Mouse (Mus musculus): ENCODE results near the gene Sdhaf1. TPM values are rescaled to one million over a fixed set of nuclear protein-coding genes. Genes with fewer than 3 reads are reported as not detected.

Sdhaf1 gene
- 15.7 and 16.6 TPM in 2 replicates for polyA plus RNA-seq (2015; fragmentation: Nextera tagmentation; extraction: Ambion mirVana)

DNA sequence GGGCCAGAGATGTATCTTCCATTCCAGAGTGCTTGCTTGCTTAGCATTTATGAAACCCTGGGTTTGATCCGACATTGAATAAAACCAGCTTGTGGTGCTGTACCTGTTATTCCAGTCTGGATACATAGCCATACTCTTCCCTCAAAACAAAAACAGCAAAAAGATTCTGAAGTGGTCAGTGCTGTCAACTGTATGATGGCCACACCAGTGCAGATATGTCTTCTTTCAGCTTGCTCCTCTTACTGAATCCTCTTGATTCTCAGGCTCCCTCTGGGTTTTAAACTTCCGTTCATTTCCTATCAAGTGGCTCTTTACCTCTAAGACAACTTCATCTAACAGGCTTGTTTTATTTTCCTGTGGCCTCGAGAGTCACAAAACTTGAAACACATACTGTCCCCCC lies at the start of gene Sdhaf1:
Sdhaf1 (minus strand) TSS at position 101 of the 400 bp plus-strand sequence.

DNA sequence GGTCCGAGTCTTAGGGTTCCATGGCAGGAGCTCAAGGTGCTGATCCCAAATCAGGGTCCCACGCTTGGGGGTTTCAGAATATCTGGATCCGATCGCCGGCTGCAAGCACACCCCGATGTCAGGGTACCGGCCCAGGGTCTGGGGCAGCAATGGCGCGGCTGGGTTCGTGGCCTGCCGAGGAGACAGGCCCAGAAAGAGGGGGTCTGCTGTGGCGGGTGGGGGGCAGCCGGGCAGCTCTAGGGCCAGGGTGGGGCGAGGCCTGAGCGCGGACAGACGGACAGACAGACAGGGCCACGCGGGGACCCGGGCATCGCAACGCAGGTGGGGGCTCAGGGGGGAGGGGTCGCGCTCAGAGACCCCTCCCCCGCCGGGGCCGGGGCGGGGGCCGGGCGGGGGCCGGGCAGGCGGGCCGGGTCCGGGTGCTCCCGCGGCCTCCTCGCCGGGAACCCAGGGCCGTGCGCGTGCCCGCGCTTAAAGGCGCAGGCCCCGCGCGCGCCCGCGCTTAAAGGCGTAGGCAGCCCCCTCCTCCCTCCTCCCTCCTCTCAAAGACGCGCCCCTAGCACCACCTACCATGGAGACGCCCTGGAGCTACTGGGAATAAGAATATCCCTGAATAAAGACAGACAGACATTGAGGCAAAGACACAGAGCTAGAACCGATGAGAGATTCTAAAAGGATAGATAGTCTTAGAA lies 39.1 kb upstream of the Sdhaf1 start, which contains the start of gene Lrfn3:
Lrfn3 (minus strand) TSS at position 121 of the 692 bp plus-strand sequence.

DNA sequence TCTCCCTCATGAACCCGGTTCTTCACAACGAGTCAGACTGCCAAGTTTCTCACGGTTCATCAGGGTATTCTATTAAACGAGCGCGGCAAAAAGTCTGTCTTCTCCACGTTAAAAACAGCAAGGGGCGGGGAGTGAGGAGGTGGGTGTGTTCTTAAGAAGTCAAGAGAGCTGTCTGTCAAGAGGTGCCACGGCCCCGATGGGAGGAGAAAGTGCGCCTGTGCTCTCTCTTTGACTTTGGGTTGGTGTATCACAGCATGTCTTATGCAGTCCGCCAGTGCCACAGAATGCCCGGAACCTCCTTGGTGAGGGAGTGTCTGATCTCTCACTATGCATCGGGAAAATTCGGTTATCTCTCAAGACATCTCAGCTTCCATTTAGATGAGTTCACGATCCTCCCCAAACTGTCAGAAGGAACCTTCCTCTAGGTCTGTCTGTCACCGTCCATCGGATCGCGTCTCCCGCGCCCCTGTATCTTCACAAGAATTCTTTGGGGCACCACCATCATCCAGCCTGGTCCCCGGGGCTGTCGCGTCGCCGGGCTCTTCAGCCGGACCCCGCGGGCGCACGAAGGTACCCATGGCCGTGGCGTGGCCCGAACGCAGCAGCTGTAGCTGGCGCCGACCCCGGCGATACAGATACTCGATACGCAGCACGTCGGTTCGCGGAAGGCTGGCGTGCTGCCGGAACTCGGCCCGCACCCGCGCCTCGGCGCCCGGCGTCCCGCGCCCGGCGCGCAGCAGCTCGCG lies 2.0 kb downstream of the Sdhaf1 start, which contains the start of gene E130208F15Rik:
E130208F15Rik (plus strand) TSS at position 202 of the 746 bp plus-strand sequence.

DNA sequence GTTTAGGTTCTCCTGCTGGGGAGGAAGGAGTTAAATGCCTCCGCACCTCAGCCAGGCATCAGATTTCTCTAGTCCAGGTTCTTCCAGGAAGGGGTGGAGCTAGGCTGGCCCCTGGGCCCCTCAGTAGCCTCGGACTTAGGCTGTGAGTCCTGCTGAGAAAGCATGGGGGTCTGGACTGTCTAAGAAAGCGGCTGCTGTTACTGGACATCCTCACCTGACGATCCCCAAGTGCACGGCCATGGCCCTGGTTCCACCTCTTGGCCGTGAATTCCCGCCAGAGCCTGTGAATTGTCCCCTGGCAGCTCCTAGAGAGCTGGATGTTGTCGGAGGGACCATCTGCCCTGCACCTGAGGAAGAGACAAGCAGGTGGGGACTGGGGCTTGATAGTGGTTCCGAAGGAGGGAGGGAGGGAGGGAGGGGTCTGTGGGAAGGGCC lies 9.0 kb downstream of the Sdhaf1 start, which contains the start of gene Syne4:
Syne4 (plus strand) TSS at position 87 of the 435 bp plus-strand sequence.

DNA sequence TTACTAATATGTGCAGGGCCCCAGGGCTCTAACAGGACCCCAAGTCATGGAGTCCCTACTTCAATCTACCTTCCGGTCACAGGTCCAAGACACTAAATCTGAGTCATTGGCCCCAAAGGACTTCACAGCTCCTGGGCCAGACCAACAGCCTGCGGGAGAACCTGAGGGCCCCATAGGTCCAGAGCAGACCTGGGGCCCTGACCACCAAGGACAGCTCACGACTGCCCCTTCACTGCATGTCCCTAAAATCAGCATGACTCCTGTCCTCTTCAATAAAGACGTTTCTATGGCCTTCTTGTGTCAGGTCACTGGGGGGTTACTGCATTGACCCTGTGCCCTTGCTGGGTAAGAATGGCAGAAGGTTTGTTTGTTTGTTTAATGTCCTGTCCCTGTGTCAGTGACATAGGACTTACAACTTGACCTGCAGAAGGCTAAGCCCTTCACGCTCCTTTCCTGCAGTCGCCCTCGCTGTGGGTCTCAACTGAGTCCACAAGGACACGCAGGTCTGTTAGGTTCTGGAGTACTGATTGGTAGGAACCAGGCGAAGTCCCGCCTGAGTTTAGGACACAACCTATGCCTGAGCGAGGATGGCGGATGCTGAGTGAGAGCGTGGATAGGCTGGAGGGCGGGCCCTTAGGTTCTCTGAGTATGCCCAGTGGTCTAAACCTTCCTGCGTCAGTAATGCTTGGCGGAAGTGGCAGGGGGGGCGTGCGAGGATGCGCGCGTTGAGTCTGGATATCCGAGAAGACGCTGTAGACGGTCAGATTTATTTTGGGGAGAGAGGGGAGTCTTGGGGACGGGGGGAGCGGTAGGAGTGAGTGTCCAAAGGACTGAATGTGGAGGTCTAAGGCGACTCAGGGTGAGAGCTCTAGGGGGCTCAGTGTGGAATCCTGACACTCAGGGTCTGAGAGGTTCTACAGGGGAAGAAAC lies 15.4 kb downstream of the Sdhaf1 start, which contains the start of gene Alkbh6:
Alkbh6 (plus strand) TSS at position 642 of the 930 bp plus-strand sequence.

DNA sequence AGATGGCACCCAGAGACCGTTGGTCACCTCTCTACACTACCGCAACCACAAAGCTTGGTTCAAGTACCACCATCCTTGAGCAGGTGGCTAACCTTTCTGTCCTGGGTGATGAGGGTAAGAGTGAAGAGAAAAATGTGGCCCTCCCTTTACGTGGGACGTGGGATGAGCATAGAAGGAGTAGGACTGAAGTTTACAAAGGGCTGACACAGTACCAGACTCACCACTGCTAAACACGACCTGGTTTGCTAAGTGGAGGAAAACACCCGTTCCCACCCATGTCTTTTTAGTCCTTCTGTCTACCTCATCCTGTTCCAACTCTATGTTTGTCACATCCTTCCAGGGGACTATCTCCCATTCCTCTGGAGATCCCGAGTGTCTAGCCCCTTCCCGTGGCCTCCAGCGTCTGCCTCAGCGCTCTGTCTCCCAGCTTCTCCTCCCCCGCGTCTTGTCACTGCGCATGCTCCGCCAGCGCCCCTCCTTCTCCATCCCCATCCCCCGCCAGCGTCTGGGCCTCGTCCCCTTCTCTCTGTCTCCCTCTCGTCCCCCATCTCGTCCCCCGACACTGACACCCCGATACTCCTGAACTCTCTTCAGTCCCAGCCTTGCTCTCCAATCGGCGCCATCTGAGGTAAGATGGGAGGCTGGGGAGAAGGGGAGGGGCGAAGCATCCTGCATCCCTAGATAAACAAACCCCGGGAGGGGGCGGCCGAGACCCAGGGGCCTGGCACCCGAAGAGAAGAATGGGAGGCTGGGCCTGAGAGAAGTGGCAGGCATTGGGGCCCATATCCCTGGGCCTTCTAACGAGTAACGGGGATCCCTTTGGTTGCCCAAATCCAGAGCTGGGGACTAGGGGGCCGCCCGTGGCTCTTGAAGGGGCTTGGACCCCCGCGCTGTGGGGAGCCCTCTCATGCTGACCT lies 32.2 kb downstream of the Sdhaf1 start, which contains the start of gene Clip3:
Clip3 (plus strand) TSS at position 514 of the 917 bp plus-strand sequence.

DNA sequence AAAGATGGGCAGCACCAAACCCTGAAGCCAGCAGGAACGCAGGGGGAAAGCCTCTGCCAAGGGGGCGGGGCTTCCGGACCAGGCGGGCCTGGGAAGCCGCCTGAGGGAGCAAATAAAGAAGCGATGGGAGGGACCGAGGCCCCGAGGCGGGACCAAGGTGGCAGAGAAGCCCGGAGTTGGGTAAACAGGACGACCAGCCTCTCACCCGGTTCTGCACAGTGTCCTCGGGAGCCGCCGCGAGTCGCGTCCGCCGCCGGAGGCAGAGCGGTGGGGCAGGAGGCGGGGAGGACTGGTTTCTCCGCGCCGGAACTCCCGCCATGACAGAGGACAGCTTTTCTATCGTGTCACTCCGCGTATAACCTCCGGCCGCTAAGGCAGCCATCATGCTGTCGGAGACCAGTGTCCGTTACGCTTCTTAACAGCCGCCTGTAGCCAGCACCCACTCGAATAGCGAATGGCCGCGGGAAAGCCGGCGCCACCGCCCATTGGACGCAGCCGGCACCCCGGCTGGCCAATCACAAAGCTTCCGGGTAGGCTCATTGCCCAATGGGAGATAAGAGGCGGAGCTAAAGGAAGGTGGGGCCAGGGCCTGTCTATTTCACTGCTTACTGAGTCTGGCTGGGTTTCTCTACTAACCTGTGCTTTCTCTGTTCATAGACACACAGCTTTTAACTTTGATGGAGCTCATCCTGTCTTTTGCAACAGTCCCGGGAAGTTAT lies 43.6 kb downstream of the Sdhaf1 start, which contains the start of the genes Thap8 and Wdr62:
Thap8 (plus strand) TSS at position 144 of the 719 bp plus-strand sequence.
Wdr62 (minus strand) TSS at position 469 of the 719 bp plus-strand sequence.

Other genes starting within 250 kb of the Sdhaf1 start
- gene Gm26920, start 233.5 kb downstream of the Sdhaf1 start, polyA plus RNA-seq (2015; fragmentation: Nextera tagmentation; extraction: Ambion mirVana): not detected in 2 replicates
- 2.9 and 3.6 TPM in 2 replicates for gene Zfp566, start 233.4 kb downstream of the Sdhaf1 start, polyA plus RNA-seq (2015; fragmentation: Nextera tagmentation; extraction: Ambion mirVana)
- 44.4 and 53.0 TPM in 2 replicates for gene Zfp260, start 229.1 kb downstream of the Sdhaf1 start, polyA plus RNA-seq (2015; fragmentation: Nextera tagmentation; extraction: Ambion mirVana)
- 4.2 and 4.5 TPM in 2 replicates for gene Zfp382, start 202.0 kb downstream of the Sdhaf1 start, polyA plus RNA-seq (2015; fragmentation: Nextera tagmentation; extraction: Ambion mirVana)
- gene Zfp146, start 154.1 kb downstream of the Sdhaf1 start, polyA plus RNA-seq (2015; fragmentation: Nextera tagmentation; extraction: Ambion mirVana): 5.7 and 6.8 TPM in 2 replicates
- gene Cox7a1, start 139.8 kb downstream of the Sdhaf1 start, polyA plus RNA-seq (2015; fragmentation: Nextera tagmentation; extraction: Ambion mirVana): 21.7 and 23.2 TPM in 2 replicates
- 152 and 156 TPM in 2 replicates for gene Capns1, start 125.1 kb downstream of the Sdhaf1 start, polyA plus RNA-seq (2015; fragmentation: Nextera tagmentation; extraction: Ambion mirVana)
- 74.1 and 98.9 TPM in 2 replicates for gene Polr2i, start 91.9 kb downstream of the Sdhaf1 start, polyA plus RNA-seq (2015; fragmentation: Nextera tagmentation; extraction: Ambion mirVana)
- 151 and 152 TPM in 2 replicates for gene Tbcb, start 91.6 kb downstream of the Sdhaf1 start, polyA plus RNA-seq (2015; fragmentation: Nextera tagmentation; extraction: Ambion mirVana)
- gene Ovol3, start 88.2 kb downstream of the Sdhaf1 start, polyA plus RNA-seq (2015; fragmentation: Nextera tagmentation; extraction: Ambion mirVana): not detected in 2 replicates
- 0.35 and 0.42 TPM in 2 replicates for gene Thap8, start 43.8 kb downstream of the Sdhaf1 start, polyA plus RNA-seq (2015; fragmentation: Nextera tagmentation; extraction: Ambion mirVana)
- gene Wdr62, start 43.5 kb downstream of the Sdhaf1 start, polyA plus RNA-seq (2015; fragmentation: Nextera tagmentation; extraction: Ambion mirVana): 1.8 and 3.0 TPM in 2 replicates
- gene Clip3, start 32.2 kb downstream of the Sdhaf1 start, polyA plus RNA-seq (2015; fragmentation: Nextera tagmentation; extraction: Ambion mirVana): 13.0 and 13.9 TPM in 2 replicates
- 44.3 and 50.6 TPM in 2 replicates for gene Alkbh6, start 15.2 kb downstream of the Sdhaf1 start, polyA plus RNA-seq (2015; fragmentation: Nextera tagmentation; extraction: Ambion mirVana)
- gene Syne4, start 9.1 kb downstream of the Sdhaf1 start, polyA plus RNA-seq (2015; fragmentation: Nextera tagmentation; extraction: Ambion mirVana): 3.8 and 4.1 TPM in 2 replicates
- gene E130208F15Rik, start 2.2 kb downstream of the Sdhaf1 start, polyA plus RNA-seq (2015; fragmentation: Nextera tagmentation; extraction: Ambion mirVana): not detected in 2 replicates
- gene Lrfn3, start 38.9 kb upstream of the Sdhaf1 start, polyA plus RNA-seq (2015; fragmentation: Nextera tagmentation; extraction: Ambion mirVana): 2.8 and 3.7 TPM in 2 replicates
- gene Tyrobp, start 89.9 kb upstream of the Sdhaf1 start, polyA plus RNA-seq (2015; fragmentation: Nextera tagmentation; extraction: Ambion mirVana): 74.3 and 230 TPM in 2 replicates
- gene Hcst, start 96.0 kb upstream of the Sdhaf1 start, polyA plus RNA-seq (2015; fragmentation: Nextera tagmentation; extraction: Ambion mirVana): 2.4 and 10.2 TPM in 2 replicates
- 0.84 and 1.4 TPM in 2 replicates for gene Nfkbid, start 97.8 kb upstream of the Sdhaf1 start, polyA plus RNA-seq (2015; fragmentation: Nextera tagmentation; extraction: Ambion mirVana)
- 8.7 and 9.1 TPM in 2 replicates for gene Aplp1, start 121.6 kb upstream of the Sdhaf1 start, polyA plus RNA-seq (2015; fragmentation: Nextera tagmentation; extraction: Ambion mirVana)
- gene Kirrel2, start 133.8 kb upstream of the Sdhaf1 start, polyA plus RNA-seq (2015; fragmentation: Nextera tagmentation; extraction: Ambion mirVana): not detected in 2 replicates
- 0.12 TPM in 1 of 2 replicates, not detected in the other for gene Nphs1, start 134.4 kb upstream of the Sdhaf1 start, polyA plus RNA-seq (2015; fragmentation: Nextera tagmentation; extraction: Ambion mirVana)
- gene Prodh2, start 169.7 kb upstream of the Sdhaf1 start, polyA plus RNA-seq (2015; fragmentation: Nextera tagmentation; extraction: Ambion mirVana): 0.21 and 0.36 TPM in 2 replicates
- gene Arhgap33, start 211.2 kb upstream of the Sdhaf1 start, polyA plus RNA-seq (2015; fragmentation: Nextera tagmentation; extraction: Ambion mirVana): 2.5 and 2.6 TPM in 2 replicates
- gene Hspb6, start 228.3 kb upstream of the Sdhaf1 start, polyA plus RNA-seq (2015; fragmentation: Nextera tagmentation; extraction: Ambion mirVana): 391 and 404 TPM in 2 replicates
- 3.2 and 3.9 TPM in 2 replicates for gene Proser3, start 228.4 kb upstream of the Sdhaf1 start, polyA plus RNA-seq (2015; fragmentation: Nextera tagmentation; extraction: Ambion mirVana)
- 21.1 and 25.6 TPM in 2 replicates for gene Lin37, start 235.9 kb upstream of the Sdhaf1 start, polyA plus RNA-seq (2015; fragmentation: Nextera tagmentation; extraction: Ambion mirVana)
- gene U2af1l4, start 239.4 kb upstream of the Sdhaf1 start, polyA plus RNA-seq (2015; fragmentation: Nextera tagmentation; extraction: Ambion mirVana): 69.5 and 73.2 TPM in 2 replicates
- gene Gm49396, start 239.4 kb upstream of the Sdhaf1 start, polyA plus RNA-seq (2015; fragmentation: Nextera tagmentation; extraction: Ambion mirVana): 2.7 and 2.8 TPM in 2 replicates
- 114 and 127 TPM in 2 replicates for gene Psenen, start 239.7 kb upstream of the Sdhaf1 start, polyA plus RNA-seq (2015; fragmentation: Nextera tagmentation; extraction: Ambion mirVana)
- gene Igflr1, start 241.5 kb upstream of the Sdhaf1 start, polyA plus RNA-seq (2015; fragmentation: Nextera tagmentation; extraction: Ambion mirVana): 1.1 and 1.6 TPM in 2 replicates

Measured in urinary bladder, postnatal 0 days (tissue).